Mouse (Mus musculus) spleen, embryonic (tissue): ENCODE measurements around the gene Rpa1.
"Not testable (repeated sequence)": the region's sequence is repeated elsewhere in the genome, so short reads cannot be mapped to it uniquely, and the experiment has no call there.

Source experiments
- CTCF ChIA-PET: fragments of 350-600 bp; sonication (Branson Sonifier 250); formaldehyde crosslinking; loops from one replicate; lab custom pipeline; 2022; lab: Charles Lee

Gene Rpa1

GRCm38 (mm10) chr11:75348199-75348889 is at the start of gene Rpa1, which contains the start of gene Smyd4:
TSS of gene Rpa1 (minus strand) at chr11:75348324.
TSS of gene Smyd4 (plus strand) at chr11:75348433.
- CTCF ChIA-PET, result interaction anchor here (0.5 to 1.5 kb wide), 2 partner anchors 86 to 182 kb away, joined by 3 read pairs; no protein-coding TSS in a partner anchor

- CTCF ChIA-PET, result interaction anchor here (1.4 kb wide), 1 partner anchor 9 kb away, joined by 5 read pairs; no protein-coding TSS in a partner anchor
Observed at GRCm38 (mm10) chr11:75397452-75397851, 49.3 kb upstream of the Rpa1 start.

GRCm38 (mm10) chr11:75395611-75396010 is 47.5 kb upstream of the Rpa1 start:
- CTCF ChIA-PET, result no interaction called here

DNA sequence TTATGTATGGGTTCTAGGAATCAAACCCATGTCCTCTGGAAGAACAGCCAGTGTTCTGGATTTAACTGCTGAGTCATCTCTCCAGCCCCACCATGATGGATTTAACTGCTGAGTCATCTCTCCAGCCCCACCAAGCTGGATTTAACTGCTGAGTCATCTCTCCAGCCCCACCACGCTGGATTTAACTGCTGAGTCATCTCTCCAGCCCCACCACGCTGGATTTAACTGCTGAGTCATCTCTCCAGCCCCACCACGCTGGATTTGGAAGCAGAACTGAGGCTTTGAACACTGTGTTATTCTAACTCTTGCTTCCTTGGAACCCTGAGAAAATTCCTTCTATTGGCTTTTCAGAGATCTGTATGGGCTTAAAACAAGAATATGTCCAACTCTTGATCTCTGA is 35.4 kb upstream of the Rpa1 start:
- CTCF ChIA-PET, result interaction anchor here (0.6 kb wide), 1 partner anchor 13 kb away, joined by 3 read pairs; no protein-coding TSS in a partner anchor

- CTCF ChIA-PET, result not testable (repeated sequence)
Observed at GRCm38 (mm10) chr11:75378786-75379185, 30.7 kb upstream of the Rpa1 start.

- CTCF ChIA-PET, result no interaction called here
Observed at GRCm38 (mm10) chr11:75377125-75377524, 29.0 kb upstream of the Rpa1 start.

GRCm38 (mm10) chr11:75355475-75355874 is 7.4 kb upstream of the Rpa1 start:
- CTCF ChIA-PET, result interaction anchor here (0.7 kb wide), 1 partner anchor 337 kb away, joined by 4 read pairs; no protein-coding TSS in a partner anchor

- CTCF ChIA-PET, result no interaction called here
Observed at GRCm38 (mm10) chr11:75351225-75351624, 3.1 kb upstream of the Rpa1 start.

DNA sequence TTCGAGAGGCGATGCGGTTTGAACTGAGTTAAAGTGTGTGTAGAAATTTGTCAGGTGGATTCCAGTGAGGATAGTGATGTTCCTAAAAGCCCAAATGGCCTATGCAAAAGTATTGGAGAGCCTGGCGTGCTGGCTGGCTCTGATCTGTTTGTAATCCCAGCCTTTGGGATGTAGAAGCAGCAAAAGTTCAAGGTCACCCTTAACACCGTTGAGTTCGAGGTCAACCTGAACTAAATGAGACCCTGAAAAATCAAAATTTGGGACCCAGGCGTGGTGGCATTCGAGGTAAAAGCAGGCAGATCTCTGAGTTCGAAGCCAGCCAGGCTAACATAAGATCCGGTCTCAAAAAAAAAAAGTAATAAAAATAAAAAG is 752 bp upstream of the Rpa1 start:
- CTCF ChIA-PET, result interaction anchor here (0.5 kb wide), 1 partner anchor 86 kb away, joined by 3 read pairs; no protein-coding TSS in a partner anchor

- CTCF ChIA-PET, result interaction anchor here (1.5 kb wide), 1 partner anchor 181 kb away, joined by 3 read pairs; no protein-coding TSS in a partner anchor
Observed at GRCm38 (mm10) chr11:75347596-75347995, 528 bp downstream of the Rpa1 start.

DNA sequence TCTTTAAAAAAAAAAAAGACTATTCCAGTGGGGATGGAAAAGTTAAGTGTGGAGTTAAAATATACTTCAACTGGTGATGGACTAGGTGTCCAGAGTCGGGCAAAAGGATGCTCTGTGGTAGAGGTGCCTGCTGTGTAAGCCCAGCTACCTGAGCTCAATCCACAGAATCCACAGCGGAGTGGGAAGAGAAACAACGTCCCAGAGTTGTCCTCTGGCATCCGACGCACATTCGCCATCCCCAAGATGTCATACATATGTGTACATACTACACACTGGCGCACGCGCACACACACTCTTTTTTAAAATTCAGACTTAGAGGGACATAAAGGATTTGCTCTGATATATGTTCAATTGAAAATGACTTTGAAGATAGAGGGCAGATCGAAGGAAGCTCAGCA is 937 bp downstream of the Rpa1 start:
- CTCF ChIA-PET, result interaction anchor here (1.5 kb wide), 1 partner anchor 181 kb away, joined by 3 read pairs; no protein-coding TSS in a partner anchor

DNA sequence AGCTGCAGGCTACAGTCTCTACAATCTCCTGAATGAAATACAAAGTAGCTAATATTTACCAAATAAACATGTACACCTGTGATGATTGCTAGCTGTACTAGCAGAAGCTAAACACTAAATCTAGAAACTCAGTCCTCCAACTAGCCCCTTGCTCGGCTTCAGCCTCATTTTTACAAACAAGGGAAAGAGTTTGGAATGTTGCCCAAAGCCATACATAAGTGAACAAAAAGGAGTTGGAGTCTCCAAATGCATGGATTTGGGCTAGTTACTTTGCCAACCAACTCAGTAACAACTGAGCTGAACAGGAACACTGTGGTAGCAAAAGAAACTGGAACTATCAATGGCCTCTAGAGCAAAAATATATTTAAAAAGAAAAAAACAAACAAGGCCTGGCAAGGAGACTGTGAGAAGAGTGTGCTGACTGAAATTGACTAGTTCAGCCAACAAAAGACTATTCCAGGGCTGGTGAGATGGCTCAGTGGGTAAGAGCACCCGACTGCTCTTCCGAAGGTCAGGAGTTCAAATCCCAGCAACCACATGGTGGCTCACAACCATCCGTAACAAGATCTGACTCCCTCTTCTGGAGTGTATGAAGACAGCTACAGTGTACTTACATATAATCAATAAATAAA is 1.5 kb downstream of the Rpa1 start:
- CTCF ChIA-PET, result interaction anchor here (1.5 kb wide), 1 partner anchor 181 kb away, joined by 3 read pairs; no protein-coding TSS in a partner anchor

DNA sequence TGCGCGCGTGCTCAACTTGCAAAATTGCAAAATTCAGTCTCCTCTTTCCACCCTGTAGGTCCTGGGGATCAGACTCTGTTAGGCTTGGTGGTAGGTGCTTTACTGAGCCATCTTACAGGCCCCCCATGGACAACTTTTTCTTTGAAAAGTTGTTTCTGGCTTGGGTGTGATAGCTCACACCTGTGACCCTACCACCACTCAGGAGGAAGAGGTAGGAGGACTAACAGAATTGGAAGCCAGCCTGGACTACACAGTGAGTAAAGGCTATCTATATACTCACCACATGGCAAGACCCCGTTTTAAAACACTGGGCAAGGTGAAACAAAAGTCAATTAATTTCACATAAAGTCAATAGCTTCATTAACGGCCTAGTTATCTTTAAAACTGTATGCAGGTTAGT is 3.4 kb downstream of the Rpa1 start:
- CTCF ChIA-PET, result interaction anchor here (0.6 kb wide), 1 partner anchor 11 kb away, joined by 3 read pairs; no protein-coding TSS in a partner anchor

DNA sequence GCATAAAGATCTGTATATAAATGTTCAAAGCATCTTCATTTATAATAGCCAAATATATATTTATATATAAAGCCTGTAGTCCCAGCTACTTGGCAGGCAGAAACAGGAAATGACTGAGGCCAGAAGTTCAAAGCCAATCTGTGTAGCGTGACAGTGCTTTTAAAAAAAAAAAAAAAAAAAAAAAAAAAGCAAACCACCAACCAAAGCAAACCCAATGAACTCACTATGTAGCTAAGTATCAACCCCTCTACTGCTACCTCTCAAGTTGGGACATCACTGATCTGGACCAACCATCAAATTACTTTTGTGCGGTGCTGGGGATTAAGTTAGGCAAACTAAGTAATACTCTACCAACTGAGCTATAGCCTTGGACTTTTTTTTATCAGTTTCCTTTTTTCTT is 4.0 kb downstream of the Rpa1 start:
- CTCF ChIA-PET, result no interaction called here

GRCm38 (mm10) chr11:75343096-75343495 is 5.0 kb downstream of the Rpa1 start:
- CTCF ChIA-PET, result no interaction called here

GRCm38 (mm10) chr11:75340698-75341345 is 7.3 kb downstream of the Rpa1 start:
- CTCF ChIA-PET, result no interaction called here

DNA sequence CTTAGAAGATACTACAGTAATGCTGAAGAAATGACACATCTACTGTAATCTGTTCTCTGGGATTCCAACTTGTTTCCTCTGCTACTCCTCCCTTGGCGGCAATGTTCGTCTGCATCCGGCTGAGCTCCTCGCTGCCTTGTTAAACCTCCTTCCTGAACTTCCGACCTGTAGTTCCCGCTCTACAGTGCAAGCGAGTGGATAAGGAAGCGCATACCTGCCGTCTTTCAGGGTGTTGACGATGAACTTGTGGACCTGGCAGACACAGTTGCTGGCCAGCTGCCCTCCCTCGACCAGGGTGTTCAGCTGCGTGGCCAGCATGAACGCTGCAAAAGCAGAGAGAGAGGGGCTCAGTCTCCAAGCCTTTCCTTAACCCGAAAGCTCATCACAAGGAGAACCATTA is 8.0 kb downstream of the Rpa1 start:
- CTCF ChIA-PET, result interaction anchor here (0.7 kb wide), 1 partner anchor 71 kb away, joined by 15 read pairs; no protein-coding TSS in a partner anchor

DNA sequence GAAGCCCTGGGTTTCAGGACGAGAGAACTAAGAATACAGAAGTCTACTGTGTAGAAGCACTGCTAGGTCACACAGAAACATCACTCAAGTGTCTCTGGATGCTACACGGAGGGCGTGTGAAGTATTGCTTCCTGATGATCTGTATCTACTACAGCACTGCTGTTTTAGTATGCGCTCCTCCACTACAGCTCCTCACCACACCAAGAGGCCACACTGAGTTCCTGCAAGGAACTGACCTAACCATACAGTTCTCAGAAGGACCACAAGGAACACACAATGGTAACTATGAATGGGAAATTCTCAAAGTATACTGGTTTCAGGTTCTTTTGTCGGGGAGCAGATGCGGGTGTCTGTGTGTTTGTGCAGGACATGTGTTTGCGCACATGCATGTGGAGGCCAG is 10.9 kb downstream of the Rpa1 start:
- CTCF ChIA-PET, result no interaction called here

DNA sequence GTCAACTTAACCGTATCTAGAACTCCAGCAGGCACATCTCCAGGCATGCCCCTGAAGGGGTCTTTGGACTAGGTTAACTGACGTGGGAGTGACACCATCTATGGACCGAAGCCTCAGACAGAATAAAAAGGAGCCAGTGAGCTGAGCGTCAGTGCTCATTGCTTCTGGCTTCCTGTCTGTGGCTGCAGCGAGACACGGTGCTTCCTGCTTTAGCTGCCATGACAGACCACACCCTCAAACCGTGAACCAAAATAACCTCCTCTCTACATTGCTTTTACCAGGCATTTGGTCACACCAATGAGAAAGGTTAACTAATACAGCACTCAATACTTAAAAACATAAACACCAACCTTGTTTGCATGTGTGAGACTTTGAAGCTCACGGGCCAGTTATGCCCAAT is 11.4 kb downstream of the Rpa1 start:
- CTCF ChIA-PET, result no interaction called here

DNA sequence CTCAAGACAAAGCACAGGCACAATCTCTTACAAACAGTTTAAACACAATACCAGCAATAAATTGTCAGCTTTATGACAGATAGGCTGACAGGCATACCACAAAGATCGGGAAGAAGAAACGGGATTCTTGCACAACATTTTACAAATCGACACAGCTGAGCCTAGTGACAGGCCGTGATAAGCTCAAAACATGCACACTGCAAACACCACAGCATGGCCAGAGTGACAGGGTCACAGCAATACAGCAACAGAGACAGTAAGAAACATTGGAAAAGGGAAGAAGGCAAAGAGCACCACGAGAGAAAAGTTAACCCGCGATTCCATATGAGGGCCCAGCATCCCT is 22.2 kb downstream of the Rpa1 start:
- CTCF ChIA-PET, result no interaction called here

DNA sequence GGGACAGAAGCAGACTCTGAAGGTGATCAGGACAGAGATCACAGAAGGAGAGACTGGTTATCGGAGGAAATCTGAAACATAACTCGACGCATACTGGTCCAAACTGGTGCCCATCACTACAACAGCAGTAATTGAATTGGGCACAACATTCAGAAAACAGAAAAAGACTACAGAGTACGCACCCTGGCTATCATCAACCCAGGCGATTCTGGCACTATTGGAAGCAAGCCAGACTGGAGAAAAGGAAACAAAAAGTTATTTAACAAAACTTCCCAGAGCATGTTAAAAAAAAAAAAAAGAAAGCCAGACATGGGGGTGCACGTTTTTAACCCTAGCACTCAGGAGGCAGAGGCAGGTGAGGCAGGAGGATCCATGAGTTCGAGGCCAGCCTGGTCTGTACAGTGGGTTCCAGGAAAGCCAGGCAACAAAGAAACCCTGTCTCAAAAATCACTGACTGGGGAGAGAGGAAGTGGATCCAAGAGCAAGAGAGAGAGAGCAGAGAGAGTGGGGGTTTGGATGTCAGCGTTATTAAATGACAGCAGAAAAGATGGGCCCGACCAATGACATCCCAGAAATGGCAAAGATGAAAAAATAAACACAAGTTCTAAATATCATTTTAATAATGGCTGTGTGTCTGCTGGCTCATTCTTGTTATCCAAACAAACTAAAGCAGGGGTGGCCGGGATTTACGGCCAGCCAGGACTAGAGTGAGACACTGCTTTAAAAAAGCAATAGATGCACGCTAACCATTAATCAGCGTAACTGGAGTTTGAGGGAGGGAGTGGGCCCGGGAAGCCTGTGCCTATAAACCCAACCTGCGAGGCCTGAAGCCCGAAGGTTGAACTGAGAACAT is 22.8 kb downstream of the Rpa1 start:
- CTCF ChIA-PET, result no interaction called here
